Mouse (Mus musculus) neural tube, embryonic 12.5 days (tissue): ENCODE data around the gene Abcg2. TPM values are rescaled to one million over a fixed set of nuclear protein-coding genes. Genes with fewer than 3 reads are reported as not detected.

Source experiments
- ATAC-seq: fragments of 200-750 bp; cut with Nextera tagmentation; 2 replicates; pipeline ENCODE4 v1.8.0; 2017; ENCODE audit warnings: low read depth, mild to moderate bottlenecking, moderate TSS enrichment, moderate library complexity; ENCODE audit not compliant: low FRiP score
- H3K27ac ChIP-seq: fragments of 300-500 bp; sonication (generic); 2 replicates; pipeline ENCODE4 v1.5.1; 2016
- H3K27me3 ChIP-seq: fragments of 300-500 bp; sonication (generic); replicated peaks from 2 replicates; pipeline ENCODE4 v1.6.1; 2016; ENCODE audit warnings: mild to moderate bottlenecking
- H3K36me3 ChIP-seq: fragments of 300-500 bp; sonication (generic); 2 replicates; pipeline ENCODE4 v1.6.1; 2016; ENCODE audit warnings: mild to moderate bottlenecking
- H3K4me1 ChIP-seq: fragments of 300-500 bp; sonication (generic); 2 replicates; pipeline ENCODE4 v1.6.1; 2016
- H3K4me2 ChIP-seq: fragments of 300-500 bp; sonication (generic); replicated peaks from 2 replicates; pipeline ENCODE4 v1.6.1; 2016; ENCODE audit warnings: mild to moderate bottlenecking
- H3K4me3 ChIP-seq: fragments of 300-500 bp; sonication (generic); 2 replicates; pipeline ENCODE4 v1.5.1; 2016
- H3K9ac ChIP-seq: fragments of 300-500 bp; sonication (generic); 2 replicates; pipeline ENCODE4 v1.6.1; 2016; ENCODE audit warnings: mild to moderate bottlenecking
- H3K9me3 ChIP-seq: fragments of 300-500 bp; sonication (generic); 2 replicates; pipeline ENCODE4 v1.6.1; 2016; ENCODE audit warnings: mild to moderate bottlenecking
- WGBS: fragments of 180-500 bp; shearing (Covaris S2); methylation state at CpG from one replicate; pipeline ENCODE4 v1.1.7; 2016; 5-methylcytosine and 5-hydroxymethylcytosine counted together
- polyA plus RNA-seq: library from polyadenylated mRNA; unstranded; fragments of >200 nt; fragmentation: Nextera tagmentation; extraction: Ambion mirVana; gene quantifications from 2 replicates; pipeline ENCODE4 v1.2.1, GENCODE M21; 2016

Abcg2 gene
- polyA plus RNA-seq, 1 experiment from 2014 or later, result 44.0 TPM

DNA sequence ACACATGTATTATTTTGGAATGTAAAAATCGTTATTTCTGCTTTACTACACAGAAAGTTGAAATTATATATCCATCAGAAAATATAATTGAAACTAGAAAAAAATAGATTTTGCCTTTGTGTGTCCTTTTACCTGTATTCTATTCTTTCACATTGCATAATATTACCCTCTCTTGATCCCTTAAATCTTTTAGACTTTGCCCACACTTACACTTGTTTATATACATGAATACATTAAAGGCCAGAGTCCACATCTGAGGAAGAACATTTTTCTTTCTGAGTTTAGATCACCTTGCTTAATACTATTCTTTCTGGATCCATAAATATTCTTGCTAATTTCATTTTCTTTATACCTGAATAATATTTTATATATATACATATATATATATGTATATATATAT is 110.4 kb downstream of the Abcg2 start:
- H3K36me3 ChIP-seq, result no peaks in the 10 kb centered on the region
- H3K4me3 ChIP-seq, result no peak overlapping the region
- no peaks in the 10 kb centered on the region for H3K27me3 ChIP-seq
- no peak for ATAC-seq
- H3K9ac ChIP-seq, result no peak overlapping the region
- no peaks in the 10 kb centered on the region for H3K9me3 ChIP-seq
- no peak overlapping the region for H3K27ac ChIP-seq
- no peaks in the 10 kb centered on the region for H3K4me1 ChIP-seq
- WGBS, result 88% methylated on average over 1 of the region's 1 CpGs
- no peak overlapping the region for H3K4me2 ChIP-seq

DNA sequence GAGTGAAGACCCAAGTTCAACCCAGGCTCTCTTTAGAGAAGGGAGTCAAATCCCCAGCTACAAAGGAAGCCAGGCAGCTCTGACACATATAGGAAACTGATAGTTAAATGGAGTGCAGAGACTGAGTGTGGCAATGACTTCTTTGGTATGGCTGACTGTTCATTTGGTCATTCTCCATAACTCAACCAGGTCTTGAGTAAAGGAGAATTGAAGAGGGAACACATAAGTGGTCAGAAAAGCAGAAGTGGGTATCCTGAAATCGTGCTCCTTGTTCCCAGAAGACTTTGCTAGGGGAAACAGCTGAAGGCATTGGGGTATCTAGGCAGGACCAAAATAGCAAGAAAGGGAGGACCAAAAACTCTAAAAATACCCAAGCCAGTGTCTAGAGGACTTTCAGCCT is 126.0 kb downstream of the Abcg2 start:
- Histone ChIP-seq H3K4me1 (no peaks in the 10 kb centered on the region), H3K27me3 (no peaks in the 10 kb centered on the region), H3K9ac (no peak overlapping the region), H3K36me3 (no peaks in the 10 kb centered on the region), H3K27ac (no peak overlapping the region), H3K4me3 (no peak overlapping the region), H3K9me3 (no peaks in the 10 kb centered on the region), H3K4me2 (no peak overlapping the region)
- ATAC-seq, result no peak
- 61% methylated on average over 1 of the region's 1 CpGs for WGBS

DNA sequence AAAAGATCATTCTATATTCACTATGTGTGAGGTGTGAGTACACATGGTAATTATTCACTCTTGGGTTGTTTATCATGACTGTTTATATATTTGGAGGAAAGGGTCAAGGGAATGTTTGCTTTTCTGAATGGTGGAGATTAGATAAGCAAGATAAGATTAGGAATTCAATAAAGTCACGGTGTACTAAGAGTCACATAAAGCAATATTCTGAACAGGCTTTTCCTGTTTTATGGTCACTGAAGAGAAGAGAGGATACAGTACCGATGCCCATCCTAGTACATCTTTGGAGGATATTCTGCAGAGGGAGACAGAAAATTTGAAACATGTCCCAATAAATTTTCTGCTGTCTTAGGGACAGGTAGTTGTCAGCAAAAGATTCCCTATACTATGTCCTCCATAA is 127.6 kb downstream of the Abcg2 start:
- Histone ChIP-seq H3K4me3 (no peak overlapping the region), H3K36me3 (no peaks in the 10 kb centered on the region), H3K27me3 (no peaks in the 10 kb centered on the region), H3K9me3 (no peaks in the 10 kb centered on the region), H3K4me1 (no peaks in the 10 kb centered on the region), H3K27ac (no peak overlapping the region), H3K4me2 (no peak overlapping the region), H3K9ac (no peak overlapping the region)
- 94% methylated on average over 2 of the region's 2 CpGs for WGBS
- no peak for ATAC-seq

DNA sequence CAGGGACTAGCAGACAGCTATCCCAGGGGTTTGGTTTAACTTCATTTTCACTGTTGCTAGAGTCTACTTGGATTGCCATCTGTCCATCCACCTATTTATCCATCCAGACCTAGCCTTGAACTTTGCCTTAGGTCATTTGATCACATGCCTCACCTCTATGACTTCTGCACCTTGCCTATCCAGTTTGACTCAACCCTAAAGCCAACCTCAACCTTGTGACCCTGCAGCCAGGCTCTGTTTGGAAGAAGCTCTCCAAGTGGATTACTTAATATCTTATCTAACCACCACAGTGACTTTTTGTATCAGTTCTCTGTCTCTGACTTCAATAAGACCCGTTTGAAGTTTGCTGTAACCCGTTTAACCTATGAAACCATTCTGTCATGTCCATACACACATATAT is 149.5 kb downstream of the Abcg2 start:
- Histone ChIP-seq H3K36me3 (no peaks in the 10 kb centered on the region), H3K27ac (no peak overlapping the region), H3K9ac (no peak overlapping the region), H3K4me3 (no peak overlapping the region), H3K4me2 (no peak overlapping the region), H3K9me3 (no peaks in the 10 kb centered on the region), H3K27me3 (no peaks in the 10 kb centered on the region), H3K4me1 (no peaks in the 10 kb centered on the region)
- ATAC-seq, result no peak
- 90% methylated on average over 2 of the region's 2 CpGs for WGBS

DNA sequence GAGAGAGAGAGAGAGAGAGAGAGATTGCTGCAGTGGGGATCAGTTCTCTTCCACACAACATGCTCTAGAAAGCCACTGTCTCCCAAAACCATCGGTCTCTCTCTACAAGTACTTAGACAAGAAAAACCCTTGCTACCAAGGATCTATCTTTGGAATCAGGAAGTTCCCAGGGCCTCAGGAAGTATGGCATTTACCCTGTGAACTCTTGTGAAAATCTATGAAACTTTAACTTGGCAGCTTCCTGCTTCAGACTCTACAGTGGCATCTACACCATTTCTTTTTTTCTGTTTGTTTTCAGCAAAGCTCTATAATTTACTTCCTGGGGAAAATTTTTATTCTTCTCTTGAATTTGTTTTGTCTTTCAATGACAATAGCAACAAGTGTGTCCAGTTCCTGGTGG is 150.8 kb downstream of the Abcg2 start:
- Histone ChIP-seq H3K4me1 (no peaks in the 10 kb centered on the region), H3K36me3 (no peaks in the 10 kb centered on the region), H3K9me3 (no peaks in the 10 kb centered on the region), H3K27me3 (no peaks in the 10 kb centered on the region), H3K4me2 (no peak overlapping the region), H3K27ac (no peak overlapping the region), H3K4me3 (no peak overlapping the region), H3K9ac (no peak overlapping the region)
- WGBS, result 67% methylated on average over 1 of the region's 1 CpGs
- no peak for ATAC-seq

Other genes with a start within 250 kb of the Abcg2 start
- gene Vmn1r30, start 141.1 kb upstream of the Abcg2 start, polyA plus RNA-seq, result not detected in 2 replicates
- gene Vmn1r31, start 109.2 kb upstream of the Abcg2 start, polyA plus RNA-seq, result not detected in 2 replicates
- gene Herc3, start 246.9 kb downstream of the Abcg2 start, polyA plus RNA-seq, result 15.9 and 16.4 TPM in 2 replicates